Mouse (Mus musculus): ENCODE data around the gene AI661453.

The AI661453 gene

GRCm38 (mm10) chr17:47441296-47442051 lies 5.1 kb downstream of the AI661453 start:
- no peak for DNase-seq

- no peak for DNase-seq
Observed at GRCm38 (mm10) chr17:47442271-47442670, 5.9 kb downstream of the AI661453 start.

- DNase-seq = peak in 1 of 2 experiments; percentile 39
Observed at GRCm38 (mm10) chr17:47444113-47444512, 7.7 kb downstream of the AI661453 start.

GRCm38 (mm10) chr17:47445518-47445917 lies 9.1 kb downstream of the AI661453 start:
- DNase-seq = no peak

- DNase-seq = no peak
Observed at GRCm38 (mm10) chr17:47446025-47446424, 9.6 kb downstream of the AI661453 start.

- no peak for DNase-seq
Observed at GRCm38 (mm10) chr17:47446561-47446960, 10.1 kb downstream of the AI661453 start.

GRCm38 (mm10) chr17:47448523-47449372 lies 12.3 kb downstream of the AI661453 start:
- DNase-seq = peak in 1 of 2 experiments; percentile 34

- no peak for DNase-seq
Observed at GRCm38 (mm10) chr17:47449432-47449831, 13.0 kb downstream of the AI661453 start.

GRCm38 (mm10) chr17:47450239-47450638 lies 13.8 kb downstream of the AI661453 start:
- no peak for DNase-seq

GRCm38 (mm10) chr17:47450880-47451565 lies 14.6 kb downstream of the AI661453 start:
- peak; percentile 62 to 77 for DNase-seq

- DNase-seq = no peak
Observed at GRCm38 (mm10) chr17:47452886-47453285, 16.5 kb downstream of the AI661453 start.

- DNase-seq = peak; percentile 16 to 34
Observed at GRCm38 (mm10) chr17:47454675-47455074, 18.3 kb downstream of the AI661453 start.

- no peak for DNase-seq
Observed at GRCm38 (mm10) chr17:47458310-47458709, 21.9 kb downstream of the AI661453 start.

GRCm38 (mm10) chr17:47458936-47459335 lies 22.5 kb downstream of the AI661453 start:
- no peak for DNase-seq

- no peak for DNase-seq
Observed at GRCm38 (mm10) chr17:47459341-47459919, 23.0 kb downstream of the AI661453 start.

GRCm38 (mm10) chr17:47461688-47462087 lies 25.3 kb downstream of the AI661453 start:
- no peak for DNase-seq

- no peak for DNase-seq
Observed at GRCm38 (mm10) chr17:47462209-47462608, 25.8 kb downstream of the AI661453 start.

GRCm38 (mm10) chr17:47462728-47463388 lies 26.4 kb downstream of the AI661453 start:
- no peak for DNase-seq

- no peak for DNase-seq
Observed at GRCm38 (mm10) chr17:47464248-47464965, 28.0 kb downstream of the AI661453 start.

GRCm38 (mm10) chr17:47465016-47465415 lies 28.6 kb downstream of the AI661453 start:
- no peak for DNase-seq

- DNase-seq = no peak
Observed at GRCm38 (mm10) chr17:47466284-47466683, 29.9 kb downstream of the AI661453 start.

GRCm38 (mm10) chr17:47467659-47468058 lies 31.2 kb downstream of the AI661453 start:
- no peak for DNase-seq
